Mouse (Mus musculus) thymus, adult 2 months (tissue): ENCODE data around the gene Fam187a.

Experiments
- CTCF ChIP-seq: fragments of 200-500 bp; IDR thresholded peaks from 2 replicates; pipeline ENCODE4 v1.5.1; 2012; ENCODE audit warnings: mild to moderate bottlenecking, control low read depth, low read length, moderate library complexity, borderline replicate concordance; ENCODE audit not compliant: control insufficient read depth, poor library complexity, insufficient read depth; ENCODE audit errors: extremely low read depth
- POLR2A ChIP-seq: fragments of 200-500 bp; IDR thresholded peaks from 2 replicates; pipeline ENCODE4 v1.6.1; 2012; ENCODE audit warnings: mild to moderate bottlenecking, low read length, control low read depth, moderate library complexity; ENCODE audit not compliant: control insufficient read depth, poor library complexity, insufficient read depth; ENCODE audit errors: extremely low read depth

DNA sequence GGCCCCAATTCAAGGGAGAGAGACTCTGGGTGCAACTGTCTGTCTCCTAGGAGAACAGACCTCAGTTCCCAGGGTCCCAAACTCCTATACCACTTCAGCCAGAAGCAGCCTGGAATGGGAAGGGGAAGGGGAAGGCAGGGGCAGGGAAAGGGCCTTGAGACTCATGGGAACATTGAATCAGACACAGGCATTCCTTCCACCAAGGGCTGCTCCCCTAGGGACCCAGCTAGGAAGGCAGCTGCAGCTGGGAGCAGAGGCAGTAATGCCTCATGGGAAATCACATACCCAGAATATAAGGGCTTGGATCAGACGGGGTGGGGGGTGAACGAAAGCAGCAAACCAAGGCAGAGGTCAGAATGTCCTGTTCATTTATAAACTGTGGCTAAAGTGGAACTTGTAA lies 46.8 kb upstream of the Fam187a start:
- TF ChIP-seq POLR2A (no peak), CTCF (no peak)
